Mouse (Mus musculus) urinary bladder, adult 2 months (tissue): Measurements from ENCODE around the gene Trim13. TPM values are rescaled to one million over a fixed set of nuclear protein-coding genes. Genes with fewer than 3 reads are reported as not detected.
A peak's percentile ranks its signal among the peaks of the same experiment; 100 is the strongest.
"Not testable (repeated sequence)": the region's sequence is repeated elsewhere in the genome, so short reads cannot be mapped to it uniquely, and the experiment has no call there.

Source experiments
- DNase-seq: peaks from one replicate; pipeline ENCODE4 v3.0.0; 2022; ENCODE audit warnings: low spot score
- polyA plus RNA-seq: library from polyadenylated mRNA; depleted of rRNA; stranded (reverse); fragments of >200 nt; gene quantifications from 2 replicates; pipeline ENCODE4 v1.2.3, GENCODE M21; 2012; rRNA removed

Gene Trim13
- 17.2 and 20.9 TPM in 2 replicates for polyA plus RNA-seq

DNA sequence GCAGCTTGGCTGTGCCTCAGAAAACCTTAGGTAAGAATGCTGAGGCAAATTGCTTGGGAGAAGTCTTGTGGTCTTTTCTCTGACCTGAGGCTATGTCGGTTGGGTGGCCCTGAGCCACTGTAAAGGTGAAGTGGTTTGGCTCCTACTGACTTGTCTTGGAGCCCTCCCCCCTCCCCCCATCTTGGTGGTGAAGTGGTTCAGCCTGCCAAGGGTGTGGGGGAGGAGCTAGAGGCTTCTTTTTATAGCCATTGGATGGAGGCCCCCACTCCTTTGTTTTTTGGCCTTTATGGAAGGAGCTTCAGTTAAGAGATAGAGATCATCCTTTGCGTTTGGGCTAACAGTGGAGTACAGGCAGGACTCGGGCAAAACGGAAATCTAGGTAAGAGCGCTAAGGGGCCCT is at the start of gene Trim13:
Trim13 (plus strand) TSS at position 280 of the 400 bp plus-strand sequence.
- DNase-seq, result no peak

GRCm38 (mm10) chr14:61548614-61549013 is 49.4 kb upstream of the Trim13 start:
- no peak for DNase-seq

DNA sequence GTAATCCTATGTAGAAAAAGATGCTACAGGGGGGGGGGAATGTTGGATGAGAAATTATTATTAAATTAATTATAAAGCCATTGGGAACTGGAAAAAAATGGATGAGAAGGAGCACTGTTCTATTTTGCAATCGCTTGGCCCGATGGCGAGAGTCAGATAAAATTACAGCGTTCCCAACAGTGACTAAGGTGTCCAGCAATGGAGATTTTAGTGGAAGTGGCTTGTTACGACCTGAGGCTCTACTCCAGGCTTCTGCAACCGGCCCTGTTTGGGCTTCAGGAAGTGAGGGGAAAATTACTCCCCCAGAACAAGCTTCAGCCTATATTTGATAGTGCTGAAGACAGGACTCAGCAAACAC is 42.1 kb upstream of the Trim13 start:
- DNase-seq, result no peak

- DNase-seq, result peak; percentile 91
Measured at GRCm38 (mm10) chr14:61556289-61557147, 41.5 kb upstream of the Trim13 start, which contains the start of gene Spryd7. Gene Spryd7 (minus strand): TSS chr14:61556886.

DNA sequence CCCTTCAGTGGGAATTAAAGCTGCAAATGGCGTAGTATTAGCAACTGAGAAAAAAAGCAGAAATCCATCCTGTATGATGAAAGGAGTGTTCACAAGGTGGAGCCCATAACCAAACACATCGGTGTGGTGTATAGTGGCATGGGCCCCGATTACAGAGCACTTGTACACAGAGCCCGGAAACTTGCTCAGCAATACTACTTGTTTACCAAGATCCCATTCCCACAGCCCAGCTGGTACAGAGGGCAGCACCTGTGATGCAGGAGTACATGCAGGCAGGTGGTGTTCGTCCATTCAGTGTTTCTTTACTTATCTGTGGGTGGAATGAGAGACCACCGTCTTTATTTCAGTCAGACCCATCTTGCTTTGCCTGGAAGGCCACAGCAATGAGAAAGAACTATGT is 39.1 kb upstream of the Trim13 start:
- DNase-seq, result no peak

DNA sequence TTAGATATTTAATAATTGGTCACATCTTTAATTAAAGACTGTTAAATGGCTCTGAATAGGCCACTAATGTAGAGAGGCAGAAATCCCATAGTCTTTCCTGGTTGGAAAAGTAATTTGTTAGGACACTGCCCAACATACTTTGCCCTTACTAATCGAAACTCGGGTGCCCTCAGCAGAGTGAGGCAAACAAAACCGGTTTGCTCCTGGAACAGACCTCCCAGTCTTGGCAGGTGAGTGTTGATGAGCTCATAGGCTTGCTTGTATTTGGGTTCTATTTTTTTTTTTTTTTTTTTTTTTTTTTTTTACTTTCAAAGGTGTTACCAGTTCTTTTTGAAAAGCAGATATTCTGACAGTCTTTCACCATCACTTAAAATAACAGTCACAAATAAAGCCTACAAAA is 38.2 kb upstream of the Trim13 start:
- no peak for DNase-seq

DNA sequence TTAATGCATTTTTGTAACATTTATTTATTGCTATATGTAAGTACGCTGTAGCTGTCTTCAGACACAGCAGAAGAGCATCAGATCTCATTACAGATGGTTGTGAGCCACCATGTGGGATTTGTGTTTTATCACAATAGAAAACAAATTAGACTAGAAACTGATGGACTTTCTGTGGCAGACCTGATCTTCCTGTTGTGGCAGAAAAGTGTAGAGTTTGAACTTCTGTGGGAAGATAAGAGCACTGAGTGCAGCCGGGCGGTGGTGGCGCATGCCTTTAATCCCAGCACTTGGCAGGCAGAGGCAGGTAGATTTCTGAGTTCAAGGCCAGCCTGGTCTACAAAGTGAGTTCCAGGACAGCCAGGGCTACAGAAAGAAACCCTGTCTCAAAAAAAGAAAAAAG is 31.8 kb upstream of the Trim13 start:
- not testable (repeated sequence) for DNase-seq

DNA sequence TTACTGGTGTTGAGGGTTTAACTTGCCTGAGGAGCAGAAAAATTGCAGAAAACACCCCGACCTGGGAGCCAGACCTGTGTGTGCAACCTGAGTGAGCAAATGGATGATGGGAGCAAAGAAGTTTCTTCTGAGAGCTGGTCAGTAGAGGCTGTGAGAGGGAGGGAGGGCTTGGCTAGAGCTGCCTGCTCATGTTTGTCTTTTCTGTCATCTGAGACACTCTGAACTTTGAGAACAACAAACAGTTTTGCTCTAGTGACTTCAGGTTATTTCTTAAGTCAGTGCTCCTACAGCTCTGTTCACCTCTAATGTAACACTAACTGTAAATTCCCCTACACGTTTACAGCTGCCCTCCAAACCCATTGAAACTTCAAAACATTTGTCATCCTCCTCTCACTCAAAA is 28.7 kb upstream of the Trim13 start:
- DNase-seq, result no peak

DNA sequence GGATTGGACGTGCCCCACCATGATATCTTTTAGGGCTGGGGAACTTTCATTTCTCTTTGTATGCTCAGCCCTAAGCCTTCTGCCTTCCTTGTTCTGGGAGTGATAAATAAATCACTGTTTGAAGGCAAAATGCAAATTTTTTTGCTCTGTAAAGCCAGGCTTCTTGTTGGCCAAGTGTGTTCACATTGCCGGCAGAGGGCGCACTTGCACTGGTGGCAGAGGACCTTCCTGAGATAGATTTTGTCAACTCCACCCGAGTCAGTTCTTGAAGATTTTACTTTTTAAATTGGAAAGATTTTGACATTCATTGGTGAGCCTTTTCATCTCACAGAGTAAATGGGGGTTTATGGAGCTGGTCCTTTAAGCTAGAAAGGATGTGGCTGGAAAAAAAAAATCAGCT is 26.7 kb upstream of the Trim13 start:
- peak; percentile 78 for DNase-seq

DNA sequence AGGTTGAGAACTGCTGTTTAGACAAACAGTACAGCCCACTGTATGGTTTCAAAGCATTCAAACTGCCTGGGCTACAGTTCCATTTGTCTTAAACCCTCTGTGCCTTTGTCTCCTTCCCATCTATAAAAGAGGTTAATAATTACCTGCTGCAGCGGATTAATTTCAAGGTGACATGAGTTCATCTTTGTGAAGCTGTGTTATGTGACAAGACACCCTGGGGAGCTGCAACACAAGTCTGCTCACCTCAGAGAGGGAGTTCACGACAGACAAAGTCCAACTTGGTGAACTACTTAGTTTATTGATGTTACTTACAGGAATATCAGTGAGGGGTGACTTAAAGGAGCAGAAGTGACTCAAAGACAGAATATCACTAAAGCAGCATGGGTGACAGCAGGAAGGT is 25.9 kb upstream of the Trim13 start:
- no peak for DNase-seq

GRCm38 (mm10) chr14:61575066-61575465 is 23.0 kb upstream of the Trim13 start:
- no peak for DNase-seq

- no peak for DNase-seq
Measured at GRCm38 (mm10) chr14:61575941-61576340, 22.1 kb upstream of the Trim13 start.

DNA sequence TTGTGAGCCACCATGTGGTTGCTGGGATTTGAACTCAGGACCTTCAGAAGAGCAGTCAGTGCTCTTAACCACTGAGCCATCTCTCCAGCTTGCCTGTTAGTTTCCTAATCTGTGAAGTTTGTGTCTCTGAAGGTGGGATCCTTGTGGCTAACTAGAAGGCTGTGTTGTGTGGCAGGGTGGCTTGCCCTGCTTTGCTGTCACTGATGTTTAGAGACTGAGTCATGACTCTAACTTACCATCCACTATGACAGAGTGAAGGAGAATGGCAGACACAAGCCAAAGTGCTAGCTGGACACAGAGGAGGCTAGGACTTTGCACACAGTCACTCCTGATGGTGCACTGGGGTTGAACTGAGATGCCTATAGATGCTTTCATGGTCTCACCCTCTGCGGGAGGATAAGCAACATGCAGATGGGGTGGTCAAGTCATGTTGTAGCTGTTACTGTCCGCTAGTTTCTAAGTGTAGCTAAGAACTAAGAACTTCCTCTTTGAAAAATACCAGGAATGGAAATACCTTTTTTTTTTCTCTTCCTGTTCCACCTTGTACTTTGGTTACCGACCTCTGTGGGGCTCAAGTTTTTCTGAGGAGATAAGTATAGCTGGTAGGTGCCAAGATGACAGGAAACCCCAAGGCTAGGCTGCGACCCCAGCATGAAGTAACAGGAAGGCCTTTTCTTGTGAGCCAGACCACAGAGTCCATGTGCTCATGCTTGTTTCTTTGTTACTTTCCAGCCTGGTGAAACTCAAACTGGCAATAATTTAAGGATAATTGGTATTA is 8.6 kb upstream of the Trim13 start:
- no peak for DNase-seq

DNA sequence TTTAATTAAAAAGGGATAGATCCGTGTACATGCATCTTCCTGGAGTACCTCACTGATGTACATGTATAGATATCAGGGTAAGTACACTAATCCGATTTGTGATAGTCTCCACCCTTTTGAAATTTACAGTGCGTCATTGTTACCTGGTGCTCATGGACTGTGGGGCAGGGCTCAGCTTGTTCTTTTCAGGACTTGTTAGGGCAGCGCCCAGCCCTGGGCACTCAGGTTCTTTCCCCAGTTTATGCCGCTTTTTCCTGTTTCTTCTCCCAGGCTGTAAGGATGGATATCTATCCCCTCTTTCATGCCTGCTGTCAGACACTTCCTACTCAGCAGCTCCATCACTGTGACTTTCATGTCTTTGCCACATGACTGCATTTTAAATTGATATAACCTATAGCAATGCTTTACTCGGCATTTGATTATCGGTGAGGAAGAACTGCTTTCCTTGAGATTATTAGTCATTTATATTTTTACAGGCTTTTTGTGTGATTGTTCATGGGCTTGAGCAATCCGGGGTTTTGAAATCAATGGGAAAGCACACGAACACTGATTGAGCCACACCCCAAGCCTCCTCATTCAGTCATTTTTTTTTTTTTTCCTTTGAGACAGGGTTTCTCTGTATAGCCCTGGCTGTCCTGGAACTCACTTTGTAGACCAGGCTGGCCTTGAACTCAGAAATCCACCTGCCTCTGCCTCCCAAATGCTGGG is 1.2 kb upstream of the Trim13 start:
- no peak for DNase-seq

DNA sequence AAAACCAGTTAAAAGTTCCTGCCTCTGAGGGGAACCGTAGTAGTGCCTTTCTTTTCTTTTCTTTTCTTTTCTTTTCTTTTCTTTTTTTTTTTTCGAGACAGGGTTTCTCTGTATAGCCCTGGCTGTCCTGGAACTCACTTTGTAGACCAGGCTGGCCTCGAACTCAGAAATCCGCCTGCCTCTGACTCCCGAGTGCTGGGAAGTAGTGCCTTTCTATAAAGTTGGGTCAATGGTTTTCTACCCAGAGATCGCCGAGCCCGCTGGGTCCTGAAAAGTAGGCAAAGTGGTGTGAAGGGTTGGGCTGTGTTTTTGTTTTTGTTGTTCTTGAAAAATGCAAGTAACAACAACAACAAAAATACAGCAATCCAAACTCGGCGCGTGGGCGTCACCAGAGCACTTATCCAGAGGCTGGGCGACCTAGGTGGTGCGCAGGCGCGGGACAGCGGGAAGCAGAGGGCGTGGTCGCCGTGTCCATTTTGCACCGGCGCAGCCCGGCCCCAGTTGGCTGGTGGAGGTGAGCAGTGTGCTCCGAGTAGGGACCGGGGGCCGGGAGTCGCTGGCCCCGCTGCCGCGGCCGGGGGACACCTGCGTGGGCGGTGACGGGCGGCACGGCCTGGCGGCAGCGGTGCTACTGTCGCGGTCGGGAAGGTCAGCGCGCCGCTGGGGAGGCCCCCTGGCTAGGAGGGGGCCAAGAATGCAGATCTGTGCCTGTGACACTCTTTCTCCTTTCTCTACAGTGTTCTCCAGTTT is 1.2 kb downstream of the Trim13 start:
- DNase-seq, result peak; percentile 87

DNA sequence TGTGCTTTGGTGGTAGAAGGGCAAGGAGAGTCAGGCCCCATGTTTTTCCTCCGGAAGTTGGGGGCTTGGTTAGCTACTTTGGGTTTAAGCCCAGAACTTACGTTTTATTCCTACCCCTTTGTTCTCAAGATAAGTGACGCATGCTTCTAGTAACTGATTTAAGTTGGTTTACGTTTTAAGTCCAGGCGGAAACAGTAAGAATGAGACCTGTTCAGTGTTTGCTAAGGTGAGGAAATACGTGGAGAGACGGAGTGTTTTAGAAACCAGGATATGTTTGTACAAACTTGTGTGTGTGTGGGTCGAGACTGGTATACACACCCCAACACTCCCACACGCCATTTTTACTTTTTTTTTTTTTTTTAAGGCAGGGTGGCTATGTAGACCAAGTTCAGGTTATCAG is 3.3 kb downstream of the Trim13 start:
- DNase-seq, result no peak

DNA sequence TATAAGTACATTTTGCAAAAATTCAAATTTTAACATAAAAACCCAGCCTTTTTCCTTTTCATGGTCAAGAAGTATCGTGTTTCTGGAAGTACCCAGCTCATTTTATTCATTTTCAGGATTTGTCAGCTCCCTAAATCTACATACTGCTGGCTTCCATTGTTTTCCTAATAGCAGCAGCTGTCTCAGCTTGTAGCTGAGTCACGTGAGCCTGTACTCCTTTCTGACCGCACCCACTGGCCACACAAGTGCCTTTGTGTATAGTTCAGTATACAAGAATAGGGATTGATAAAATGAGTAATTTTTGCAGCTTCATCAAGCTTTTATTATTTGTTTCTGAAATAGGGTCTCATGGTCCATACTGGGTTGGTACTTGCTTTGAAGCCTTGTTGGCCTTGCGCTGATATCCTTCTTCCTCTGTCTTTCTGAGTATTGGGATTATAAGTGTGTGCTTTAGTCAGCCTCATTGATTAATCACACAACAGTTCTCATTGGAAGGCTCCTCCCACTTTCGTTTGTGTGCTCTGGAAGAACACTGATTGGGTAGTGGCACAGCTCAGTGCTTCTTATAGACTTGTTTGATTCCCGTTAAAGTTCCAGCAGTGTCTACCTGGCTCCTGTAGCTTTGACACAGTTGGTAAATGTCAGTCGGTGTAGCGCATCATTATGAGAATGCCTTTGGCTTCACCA is 5.2 kb downstream of the Trim13 start:
- DNase-seq, result no peak

DNA sequence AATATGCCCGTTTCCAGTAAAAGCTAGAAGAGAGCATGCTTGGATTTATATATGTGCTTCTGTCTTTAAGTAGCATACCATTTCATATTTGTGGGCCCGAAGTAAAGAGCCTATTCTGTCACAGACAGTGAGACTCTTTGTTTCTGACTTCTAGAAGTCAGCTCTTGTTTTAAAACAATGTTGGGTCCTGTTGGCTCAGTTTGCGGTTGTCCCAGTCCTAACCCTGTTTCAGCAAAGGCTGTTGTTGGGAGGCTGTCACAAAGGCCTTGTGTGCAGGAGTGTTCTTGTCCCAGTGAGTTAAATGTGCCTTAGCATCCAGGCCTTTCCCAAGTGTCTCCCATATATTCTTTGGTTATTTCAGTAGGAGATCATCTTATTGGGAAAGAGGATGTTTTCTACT is 6.0 kb downstream of the Trim13 start:
- no peak for DNase-seq

- not testable (repeated sequence) for DNase-seq
Measured at GRCm38 (mm10) chr14:61606088-61606487, 8.0 kb downstream of the Trim13 start.

DNA sequence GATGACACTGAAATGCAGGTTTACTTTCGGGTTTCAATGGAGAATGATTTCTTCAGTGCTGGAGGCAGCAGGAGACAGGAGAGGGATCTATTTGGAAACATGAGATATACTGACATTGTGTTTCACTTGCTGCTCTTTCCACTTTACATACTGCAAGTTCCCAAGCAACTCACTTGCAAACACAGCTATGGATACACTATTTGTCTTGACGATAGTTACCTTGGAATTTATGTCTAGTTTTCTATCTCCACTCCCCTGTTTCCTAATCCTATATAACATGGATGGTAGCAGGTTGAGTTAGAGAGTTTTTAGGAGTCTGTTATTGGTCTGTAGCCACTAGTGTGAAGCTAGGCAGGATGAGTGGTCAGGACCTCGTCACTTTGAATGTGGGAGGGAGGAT is 9.1 kb downstream of the Trim13 start, which contains the start of gene Kcnrg:
Kcnrg (plus strand) TSS at position 301 of the 400 bp plus-strand sequence.
- DNase-seq, result no peak

DNA sequence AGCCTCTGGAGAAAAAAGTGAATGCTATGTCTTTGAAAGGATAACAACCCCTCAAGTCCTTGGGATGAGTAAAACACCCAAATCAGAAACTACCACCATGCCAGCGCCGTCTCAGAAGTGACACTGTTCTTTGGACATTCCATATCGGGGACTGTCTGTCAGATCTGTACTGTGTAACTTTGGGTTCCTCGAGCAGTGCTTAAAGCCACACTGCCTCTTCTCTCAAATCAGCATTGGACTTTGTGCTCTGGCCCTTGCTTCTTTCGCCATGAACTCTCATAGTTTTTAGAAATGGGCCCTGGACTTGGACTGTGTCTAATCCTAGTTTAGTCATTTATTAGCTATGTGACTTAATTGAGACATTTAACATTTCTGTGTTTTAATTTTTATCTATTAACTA is 13.7 kb downstream of the Trim13 start:
- no peak for DNase-seq
